Mouse (Mus musculus) right cerebral cortex, postnatal 10 days (tissue): ENCODE data around the gene Tnpo2.

Source experiments
- DNase-seq, 2 experiments: peaks; one replicate each; pipeline ENCODE4 v3.0.0; 2021; ENCODE audit warnings: low spot score in 2 of 2

The Tnpo2 gene

DNA sequence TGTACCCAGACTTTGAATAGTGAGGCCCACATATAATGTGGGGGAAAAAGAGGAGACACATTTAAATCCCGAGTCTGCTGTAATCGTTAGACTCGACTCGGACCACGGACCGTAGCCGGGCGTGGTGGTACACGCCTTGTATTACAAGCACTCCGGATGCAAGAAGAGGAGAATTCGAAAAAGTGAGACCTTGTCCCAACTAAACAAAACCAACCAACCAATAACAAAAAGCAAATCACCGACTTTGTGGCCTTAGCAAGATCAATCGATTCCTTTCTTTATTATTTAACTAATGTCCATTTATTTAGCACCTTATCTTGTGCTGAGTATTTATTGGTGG is 9.2 kb upstream of the Tnpo2 start:
- no peak for DNase-seq

GRCm38 (mm10) chr8:85027922-85028321 is 8.8 kb upstream of the Tnpo2 start:
- DNase-seq: no peak

DNA sequence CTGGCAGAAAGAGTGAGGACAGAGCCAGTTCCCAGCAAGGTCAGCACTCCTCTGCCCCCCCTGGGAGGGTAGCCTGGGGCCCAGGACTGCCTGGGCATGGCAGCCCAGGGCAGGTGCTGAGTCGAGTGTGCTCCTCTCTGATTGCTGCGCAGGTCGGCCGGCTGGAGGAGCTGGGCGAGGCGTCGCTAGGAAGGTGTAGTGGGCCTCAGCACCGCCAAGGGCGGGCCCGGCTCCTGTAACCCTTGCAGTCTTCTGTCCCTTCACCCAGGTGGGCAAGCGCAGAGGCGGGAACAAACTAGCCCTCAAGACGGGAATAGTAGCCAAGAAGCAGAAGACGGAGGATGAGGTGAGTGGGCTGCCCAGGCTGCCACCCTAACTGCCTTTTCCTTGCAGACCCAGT is 7.4 kb upstream of the Tnpo2 start:
- DNase-seq: no peak

- no peak for DNase-seq
Observed at GRCm38 (mm10) chr8:85032622-85033311, 3.9 kb upstream of the Tnpo2 start.

DNA sequence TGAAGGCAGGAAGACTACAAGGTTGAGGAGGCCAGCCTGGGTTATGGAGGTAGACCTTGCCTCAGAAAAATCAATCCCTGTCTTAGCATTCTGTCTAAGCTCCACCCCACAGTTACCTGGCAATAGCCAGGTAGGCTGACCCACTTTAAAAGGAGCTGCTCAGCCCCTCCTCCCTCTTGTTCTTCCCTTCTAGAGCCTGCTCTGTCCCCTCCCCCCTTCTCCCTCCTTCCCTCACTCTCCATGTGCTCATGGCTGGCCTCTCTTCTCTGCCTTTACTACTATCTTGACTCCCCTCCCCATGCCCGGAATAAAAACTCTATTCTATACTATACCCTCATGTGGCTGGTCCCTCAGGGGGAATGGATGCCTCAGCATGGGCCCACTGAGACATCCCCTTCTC is 2.8 kb upstream of the Tnpo2 start:
- no peak for DNase-seq

DNA sequence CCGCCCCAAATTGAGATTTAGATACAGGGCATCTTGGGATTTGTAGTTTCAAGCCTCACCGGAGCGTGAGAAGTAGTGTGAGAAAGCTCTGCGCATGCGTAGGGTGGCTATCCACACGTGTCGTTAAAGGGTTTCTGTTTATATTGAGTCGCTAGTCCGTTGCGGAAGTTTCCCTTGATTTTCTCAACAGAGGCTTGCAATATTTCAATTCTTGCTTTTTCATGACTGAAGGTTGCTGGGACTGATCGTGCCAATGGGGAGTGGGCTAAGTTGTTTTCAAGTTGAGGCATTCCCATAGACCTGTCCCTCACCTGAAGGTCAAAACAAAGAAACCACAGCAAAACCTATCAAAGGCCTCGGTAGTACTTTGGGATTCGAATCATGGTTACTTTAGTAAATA is 2.0 kb upstream of the Tnpo2 start:
- peak; percentile 88 to 90 for DNase-seq

GRCm38 (mm10) chr8:85035165-85035727 is 1.5 kb upstream of the Tnpo2 start:
- DNase-seq: no peak

GRCm38 (mm10) chr8:85035728-85036310 is 896 bp upstream of the Tnpo2 start:
- no peak for DNase-seq

GRCm38 (mm10) chr8:85036381-85036717 is 366 bp upstream of the Tnpo2 start:
- DNase-seq: no peak

GRCm38 (mm10) chr8:85037366-85037680 is 608 bp downstream of the Tnpo2 start:
- no peak for DNase-seq

DNA sequence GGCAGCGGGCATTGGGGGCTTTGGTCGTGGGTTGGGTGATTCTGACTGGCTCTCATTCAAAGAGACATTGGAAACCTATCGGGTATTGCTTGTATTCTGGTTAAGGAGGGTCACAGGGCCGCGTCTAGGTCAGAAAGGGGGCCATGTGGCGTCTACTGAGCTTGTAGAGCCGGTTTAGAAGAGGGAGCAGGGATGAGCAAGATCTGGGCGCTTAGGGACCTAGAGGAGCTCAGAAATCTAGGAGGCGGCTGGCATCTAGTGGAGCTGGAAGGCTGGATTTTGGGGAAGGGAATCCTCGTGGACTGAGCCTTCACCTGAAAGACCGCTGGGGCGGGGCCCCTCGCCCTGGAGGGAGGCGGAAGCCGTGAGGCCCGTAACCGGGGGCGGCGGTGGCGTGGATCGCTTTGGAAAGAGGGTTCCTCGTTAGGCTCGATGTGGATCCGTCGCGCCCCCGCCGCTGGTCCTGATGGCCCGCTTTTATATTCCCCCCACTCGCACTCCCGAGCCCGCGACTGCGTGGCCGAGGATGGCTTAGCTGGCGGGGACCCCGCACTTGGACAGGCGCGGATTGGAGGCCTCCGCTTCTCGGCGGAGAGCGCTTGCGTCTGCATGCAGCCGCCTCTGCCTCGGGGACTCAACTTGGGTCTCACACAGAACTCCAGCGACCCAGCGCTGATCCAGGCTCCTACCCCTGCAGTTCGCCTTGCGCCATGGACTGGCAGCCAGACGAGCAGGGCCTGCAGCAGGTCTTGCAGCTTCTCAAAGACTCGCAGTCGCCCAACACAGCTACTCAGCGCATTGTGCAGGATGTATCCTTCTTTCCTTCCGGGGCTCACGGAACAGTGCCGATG is 1.2 kb downstream of the Tnpo2 start:
- DNase-seq: peak; percentile 61 to 67

- no peak for DNase-seq
Observed at GRCm38 (mm10) chr8:85043619-85044018, 6.9 kb downstream of the Tnpo2 start.

DNA sequence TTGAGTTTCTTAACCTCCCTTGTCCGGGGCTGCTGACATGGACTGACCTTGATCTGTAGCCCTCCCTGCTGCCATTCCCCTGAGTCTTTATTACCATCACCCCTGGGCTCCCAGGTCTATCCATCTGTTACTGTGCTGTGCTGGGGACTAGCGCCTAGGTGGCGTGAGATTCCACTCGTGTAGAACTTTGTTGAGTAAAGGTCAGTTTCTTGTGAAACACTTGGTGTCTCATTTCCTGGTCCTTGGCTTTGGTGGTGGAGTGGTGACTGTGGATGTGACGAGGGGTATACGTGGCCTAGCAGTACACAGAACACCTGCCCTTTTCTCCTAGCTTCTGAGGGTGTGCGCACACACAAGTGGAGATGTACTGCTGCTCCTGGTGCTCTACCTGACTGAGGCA is 20.7 kb downstream of the Tnpo2 start:
- DNase-seq: no peak

GRCm38 (mm10) chr8:85059879-85060616 is 23.3 kb downstream of the Tnpo2 start, which contains the start of gene Fbxw9:
TSS of gene Fbxw9 (plus strand) at chr8:85060055.
- DNase-seq: peak; percentile 94 to 97

DNA sequence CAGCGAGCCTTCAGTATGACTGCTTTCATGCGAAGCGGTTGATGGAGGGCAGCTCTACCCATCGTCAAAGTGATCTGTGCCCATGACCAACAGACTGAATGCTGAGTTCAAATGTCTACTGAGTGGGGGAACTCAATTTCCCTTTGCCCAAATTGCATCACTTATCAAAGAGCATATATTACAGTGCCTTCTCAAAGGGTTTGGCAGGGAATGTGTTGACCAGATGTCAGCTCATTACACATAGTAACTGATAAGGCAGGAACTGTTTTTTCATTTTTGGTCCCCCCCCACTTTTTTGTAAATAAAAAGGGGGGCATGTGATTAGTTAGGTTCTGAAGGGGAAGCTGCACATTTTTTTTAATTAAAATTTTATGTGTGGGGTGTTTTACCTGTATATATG is 25.9 kb downstream of the Tnpo2 start:
- no peak for DNase-seq

DNA sequence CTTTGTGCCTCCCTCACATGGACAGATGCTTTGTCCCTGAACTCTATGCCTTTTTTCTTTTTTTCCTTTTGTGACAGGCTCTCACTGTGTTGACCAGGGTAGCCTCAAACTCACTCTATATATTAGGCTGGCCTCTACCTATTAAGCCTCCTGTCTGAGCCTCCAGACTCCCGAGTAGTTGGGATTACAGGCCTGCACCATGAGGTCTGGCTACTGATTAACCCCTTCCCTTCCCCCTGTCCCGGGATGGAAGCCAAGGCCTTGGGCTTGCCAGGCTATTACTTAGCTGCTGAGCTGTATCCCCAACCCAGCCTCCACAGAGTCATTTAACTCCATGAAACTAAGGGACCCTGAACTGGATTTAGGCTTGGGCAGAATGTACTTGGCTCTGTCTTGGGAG is 28.5 kb downstream of the Tnpo2 start:
- no peak for DNase-seq

DNA sequence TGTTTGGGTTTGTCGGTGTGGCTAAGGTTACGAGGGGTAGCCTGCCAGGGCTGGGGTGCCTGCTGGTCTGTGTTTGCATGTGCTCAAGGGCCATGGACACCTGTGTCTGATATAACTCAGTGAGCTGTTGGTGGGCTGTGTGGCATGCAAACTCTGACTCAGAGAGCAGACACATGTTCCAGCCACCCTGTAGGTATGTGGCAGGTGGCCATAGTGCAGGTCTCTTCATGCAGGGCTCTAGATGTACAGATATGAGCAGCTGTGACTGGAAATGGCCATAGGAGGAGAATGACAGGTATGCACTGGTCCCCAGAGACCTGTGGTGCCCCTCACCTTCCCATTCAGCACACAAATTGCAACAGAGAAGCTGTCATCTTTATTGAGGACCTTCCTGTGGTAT is 30.4 kb downstream of the Tnpo2 start:
- DNase-seq: no peak

DNA sequence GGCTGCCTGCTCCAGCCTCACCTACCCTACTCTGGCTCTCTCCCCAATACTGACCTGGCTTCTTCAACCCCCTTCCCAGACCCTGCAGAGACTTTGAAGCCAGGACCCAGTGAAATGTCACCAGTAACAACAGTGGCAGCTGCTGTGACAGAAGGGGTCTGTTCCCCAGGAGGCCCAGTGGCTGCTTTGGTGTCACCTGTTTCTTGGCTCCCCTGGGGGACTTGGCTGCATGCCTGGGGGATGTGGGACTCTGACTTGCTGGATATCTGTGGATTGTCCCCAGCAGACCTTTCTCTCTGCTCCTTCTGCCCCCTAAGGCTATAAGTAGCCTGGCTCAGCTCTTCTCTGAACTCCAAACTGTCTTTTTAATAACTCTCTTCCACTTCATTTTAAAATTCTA is 31.3 kb downstream of the Tnpo2 start, which contains the start of gene Gm5741:
TSS of gene Gm5741 (minus strand) at position 1 of the 400 bp plus-strand sequence.
- DNase-seq: no peak

- no peak for DNase-seq
Observed at GRCm38 (mm10) chr8:85071041-85071440, 34.3 kb downstream of the Tnpo2 start.

GRCm38 (mm10) chr8:85071514-85072281 is 35.0 kb downstream of the Tnpo2 start, which contains the start of gene Dhps:
TSS of gene Dhps (plus strand) at chr8:85071757.
- DNase-seq: peak; percentile 96

DNA sequence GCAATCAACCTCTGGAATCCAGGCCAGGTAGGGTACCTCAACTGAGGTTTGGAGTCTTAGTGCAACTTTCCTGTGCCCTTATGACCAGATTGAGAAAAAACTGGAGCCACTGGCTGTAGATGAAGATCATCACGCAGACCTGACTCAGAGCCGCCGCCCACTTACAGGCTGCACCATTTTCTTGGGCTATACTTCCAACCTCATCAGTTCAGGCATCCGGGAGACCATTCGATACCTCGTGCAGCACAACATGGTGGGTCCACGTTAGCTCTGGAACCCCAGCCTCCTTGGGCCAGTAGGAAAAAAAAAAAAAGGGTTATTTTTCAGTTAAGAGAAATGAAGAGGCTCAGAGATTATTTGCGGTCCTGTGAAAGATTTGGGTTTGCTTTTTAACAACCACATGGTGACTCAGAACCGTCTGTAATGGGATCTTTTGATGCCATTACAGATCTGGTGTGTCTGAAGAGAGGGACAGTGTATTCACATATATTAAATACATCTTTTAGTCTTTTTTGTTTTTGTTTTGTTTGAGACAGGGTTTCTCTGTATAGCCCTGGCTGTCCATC is 35.7 kb downstream of the Tnpo2 start:
- peak in 1 of 2 experiments; percentile 60 for DNase-seq
